Mouse (Mus musculus) liver, adult 2 months (tissue): ENCODE results near the gene Poll. TPM values are rescaled to one million over a fixed set of nuclear protein-coding genes. Genes with fewer than 3 reads are reported as not detected.

Source experiments
- DNase-seq: peaks from one replicate; pipeline ENCODE4 v3.0.0-alpha.2; 2011; ENCODE audit warnings: low read depth, low spot score; ENCODE audit errors: extremely low read depth
- H3K27ac ChIP-seq: fragments of 200-500 bp; replicated peaks from 2 replicates; pipeline ENCODE4 v1.5.1; 2012; ENCODE audit warnings: low read depth, mild to moderate bottlenecking, control low read depth, inconsistent platforms, low read length; ENCODE audit not compliant: insufficient read depth
- H3K27me3 ChIP-seq: fragments of 200-500 bp; 2 replicates; pipeline ENCODE4 v1.6.1; 2012; ENCODE audit warnings: mild to moderate bottlenecking, moderate library complexity, low read length, inconsistent platforms; ENCODE audit not compliant: control insufficient read depth, insufficient read depth
- H3K36me3 ChIP-seq: fragments of 200-500 bp; 2 replicates; pipeline ENCODE4 v1.6.1; 2012; ENCODE audit warnings: low read length, inconsistent platforms; ENCODE audit not compliant: control insufficient read depth, insufficient read depth
- H3K4me1 ChIP-seq: fragments of 200-500 bp; 2 replicates; pipeline ENCODE4 v1.6.1; 2011; ENCODE audit warnings: low read length; ENCODE audit not compliant: control insufficient read depth, insufficient read depth
- H3K4me3 ChIP-seq: fragments of 200-500 bp; 2 replicates; pipeline ENCODE4 v1.5.1; 2011; ENCODE audit warnings: low read depth, mild to moderate bottlenecking, control low read depth, low read length, moderate library complexity; ENCODE audit not compliant: insufficient read depth
- H3K79me2 ChIP-seq: fragments of 200-500 bp; 2 replicates; pipeline ENCODE4 v1.6.1; 2012; ENCODE audit warnings: inconsistent platforms, mild to moderate bottlenecking, low read length, moderate library complexity; ENCODE audit not compliant: control insufficient read depth, insufficient read depth
- H3K9ac ChIP-seq: fragments of 200-500 bp; 2 replicates; pipeline ENCODE4 v1.6.1; 2012; ENCODE audit warnings: low read depth, mild to moderate bottlenecking, control low read depth, inconsistent platforms, low read length
- CTCF ChIP-seq: fragments of 200-500 bp; IDR thresholded peaks from 2 replicates; pipeline ENCODE4 v1.5.1; 2011; ENCODE audit warnings: low read depth, low read length, control low read depth
- POLR2A ChIP-seq: fragments of 200-500 bp; IDR thresholded peaks from 2 replicates; pipeline ENCODE4 v1.6.1; 2011; ENCODE audit warnings: low read length, control low read depth; ENCODE audit not compliant: insufficient read depth; ENCODE audit errors: extremely low read depth
- WGBS: fragments of 180-500 bp; shearing (Covaris S2); methylation state at CpG from one replicate; pipeline ENCODE4 v1.1.7; 2018; 5-methylcytosine and 5-hydroxymethylcytosine counted together
- polyA plus RNA-seq: library from polyadenylated mRNA; depleted of rRNA; stranded (reverse); fragments of >200 nt; gene quantifications from 2 replicates; pipeline ENCODE4 v1.2.3, GENCODE M21; 2012; rRNA removed
- total RNA-seq: library from RNA; depleted of rRNA; stranded (reverse); fragments of >200 nt; gene quantifications from 2 replicates; pipeline ENCODE4 v1.2.3, GENCODE M21; 2014; rRNA removed

Gene Poll
- total and polyA plus RNA-seq, 2 experiments: 6.1 to 7.3 TPM

- no peaks in the 10 kb centered on the region for H3K27me3 ChIP-seq
- TF ChIP-seq CTCF: no peak
- no peak for TF ChIP-seq POLR2A
- 0 out of 2 replicates have a peak, but pooled peaks cover 2% of the 10 kb centered on the region for H3K36me3 ChIP-seq
- DNase-seq: no peak
- no peak overlapping the region for H3K4me3 ChIP-seq
- WGBS: 91% methylated on average over 3 of the region's 3 CpGs
- no peak overlapping the region for H3K9ac ChIP-seq
- H3K79me2 ChIP-seq: no peaks in the 10 kb centered on the region
- no peaks in the 10 kb centered on the region for H3K4me1 ChIP-seq
- H3K27ac ChIP-seq: no peak overlapping the region
Observed at GRCm38 (mm10) chr19:45510680-45511079, 49.7 kb downstream of the Poll start.

GRCm38 (mm10) chr19:45507531-45507930 is 52.8 kb downstream of the Poll start:
- WGBS: 92% methylated on average over 19 of the region's 19 CpGs
- H3K9ac ChIP-seq: no peak overlapping the region

GRCm38 (mm10) chr19:45505446-45505845 is 54.9 kb downstream of the Poll start:
- no peak for DNase-seq
- no peak overlapping the region for H3K27ac ChIP-seq
- peaks cover 2% of the 10 kb centered on the region; the same call in 1 of the 2 replicates for H3K36me3 ChIP-seq
- no peaks in the 10 kb centered on the region for H3K4me1 ChIP-seq
- TF ChIP-seq POLR2A (no peak), CTCF (no peak)
- 95% methylated on average over 7 of the region's 7 CpGs for WGBS
- H3K27me3 ChIP-seq: no peaks in the 10 kb centered on the region
- no peaks in the 10 kb centered on the region for H3K79me2 ChIP-seq
- no peak overlapping the region for H3K4me3 ChIP-seq
- H3K9ac ChIP-seq: no peak overlapping the region

More at GRCm38 (mm10) chr19:45507531-45507930, 52.8 kb downstream of the Poll start:
- no peaks in the 10 kb centered on the region for H3K79me2 ChIP-seq
- H3K4me3 ChIP-seq: no peak overlapping the region
- H3K36me3 ChIP-seq: peaks cover 2% of the 10 kb centered on the region; the same call in 1 of the 2 replicates
- no peak overlapping the region for H3K27ac ChIP-seq
- H3K27me3 ChIP-seq: no peaks in the 10 kb centered on the region
- no peak for TF ChIP-seq POLR2A
- DNase-seq: no peak
- H3K4me1 ChIP-seq: no peaks in the 10 kb centered on the region

Other genes starting within 250 kb of the Poll start
- 10.9 and 12.6 TPM in 2 replicates for gene Btrc, start 196.8 kb downstream of the Poll start, total RNA-seq
- gene Btrc, start 196.8 kb downstream of the Poll start, polyA plus RNA-seq: 7.1 and 7.8 TPM in 2 replicates
- gene Gm17018, start 84 bp upstream of the Poll start, total RNA-seq: 5.5 and 6.0 TPM in 2 replicates
- gene Gm17018, start 84 bp upstream of the Poll start, polyA plus RNA-seq: 2.8 and 3.0 TPM in 2 replicates
- gene Fbxw4, start 99.8 kb upstream of the Poll start, total RNA-seq: 10.0 and 14.6 TPM in 2 replicates
- 41.5 and 44.6 TPM in 2 replicates for gene Fbxw4, start 99.8 kb upstream of the Poll start, polyA plus RNA-seq
- gene Fgf8, start 182.4 kb upstream of the Poll start, total RNA-seq: not detected in 2 replicates
- not detected in 2 replicates for gene Fgf8, start 182.4 kb upstream of the Poll start, polyA plus RNA-seq
- gene Npm3, start 189.1 kb upstream of the Poll start, total RNA-seq: 23.0 and 29.1 TPM in 2 replicates
- gene Npm3, start 189.1 kb upstream of the Poll start, polyA plus RNA-seq: 31.7 and 32.2 TPM in 2 replicates
- gene Mgea5, start 223.3 kb upstream of the Poll start, total RNA-seq: 44.3 and 51.1 TPM in 2 replicates
- 9.4 and 11.1 TPM in 2 replicates for gene Mgea5, start 223.3 kb upstream of the Poll start, polyA plus RNA-seq